Mouse (Mus musculus) yolk sac, embryonic 10.5 days (tissue): ENCODE data around the gene 2610021A01Rik.
"Not testable (repeated sequence)": the region's sequence is repeated elsewhere in the genome, so short reads cannot be mapped to it uniquely, and the experiment has no call there.

Experiments used
- DNase-seq: peaks from one replicate; pipeline ENCODE4 v3.0.0-alpha.2; 2017; ENCODE audit warnings: low spot score

2610021A01Rik gene

GRCm38 (mm10) chr7:41599034-41599813 lies at the start of gene 2610021A01Rik:
Gene 2610021A01Rik, plus strand, starts transcription at chr7:41599230.
- DNase-seq = peak; percentile 89

GRCm38 (mm10) chr7:41560681-41561080 lies 38.3 kb upstream of the 2610021A01Rik start:
- peak; percentile 37 for DNase-seq

- DNase-seq = not testable (repeated sequence)
Observed at GRCm38 (mm10) chr7:41573562-41573961, 25.5 kb upstream of the 2610021A01Rik start, which contains the start of gene Gm6871. Gene Gm6871, minus strand, starts transcription at chr7:41573662.

- no peak for DNase-seq
Observed at GRCm38 (mm10) chr7:41577956-41578355, 21.1 kb upstream of the 2610021A01Rik start.

- DNase-seq = no peak
Observed at GRCm38 (mm10) chr7:41582028-41582427, 17.0 kb upstream of the 2610021A01Rik start.

- DNase-seq = not testable (repeated sequence)
Observed at GRCm38 (mm10) chr7:41587831-41588230, 11.2 kb upstream of the 2610021A01Rik start.

GRCm38 (mm10) chr7:41598615-41599014 lies 415 bp upstream of the 2610021A01Rik start:
- DNase-seq = no peak

- no peak for DNase-seq
Observed at GRCm38 (mm10) chr7:41599932-41600548, 1.0 kb downstream of the 2610021A01Rik start.

GRCm38 (mm10) chr7:41611654-41612053 lies 12.6 kb downstream of the 2610021A01Rik start:
- no peak for DNase-seq

GRCm38 (mm10) chr7:41616241-41616640 lies 17.2 kb downstream of the 2610021A01Rik start:
- not testable (repeated sequence) for DNase-seq

- peak; percentile 92 for DNase-seq
Observed at GRCm38 (mm10) chr7:41632409-41633220, 33.6 kb downstream of the 2610021A01Rik start, which contains the start of gene Zfp788. Gene Zfp788, plus strand, starts transcription at chr7:41633203.

- peak; percentile 89 for DNase-seq
Observed at GRCm38 (mm10) chr7:41633221-41633984, 34.4 kb downstream of the 2610021A01Rik start.

- DNase-seq = not testable (repeated sequence)
Observed at GRCm38 (mm10) chr7:41674326-41674725, 75.3 kb downstream of the 2610021A01Rik start.
